Mouse (Mus musculus) embryonic facial prominence, embryonic 12.5 days (tissue): ENCODE data around the gene Ermap. TPM values are rescaled to one million over a fixed set of nuclear protein-coding genes. Genes with fewer than 3 reads are reported as not detected.

ENCODE experiments used
- ATAC-seq: fragments of 200-750 bp; cut with Nextera tagmentation; 2 replicates; pipeline ENCODE4 v1.8.0; 2017; ENCODE audit not compliant: insufficient number of reproducible peaks, insufficient read depth, low FRiP score, low TSS enrichment
- H3K27ac ChIP-seq: fragments of 300-500 bp; sonication (generic); 2 replicates; pipeline ENCODE4 v1.5.1; 2016; ENCODE audit warnings: mild to moderate bottlenecking
- H3K27me3 ChIP-seq: fragments of 300-500 bp; sonication (generic); 2 replicates; pipeline ENCODE4 v1.6.1; 2016; ENCODE audit warnings: mild to moderate bottlenecking, moderate library complexity
- H3K36me3 ChIP-seq: fragments of 300-500 bp; sonication (generic); 2 replicates; pipeline ENCODE4 v1.6.1; 2016; ENCODE audit warnings: mild to moderate bottlenecking
- H3K4me1 ChIP-seq: fragments of 300-500 bp; sonication (generic); 2 replicates; pipeline ENCODE4 v1.6.1; 2016
- H3K4me2 ChIP-seq: fragments of 300-500 bp; sonication (generic); replicated peaks from 2 replicates; pipeline ENCODE4 v1.6.1; 2016; ENCODE audit warnings: mild to moderate bottlenecking, moderate library complexity
- H3K4me3 ChIP-seq: fragments of 300-500 bp; sonication (generic); 2 replicates; pipeline ENCODE4 v1.5.1; 2016; ENCODE audit warnings: mild to moderate bottlenecking
- H3K9ac ChIP-seq: fragments of 300-500 bp; sonication (generic); 2 replicates; pipeline ENCODE4 v1.6.1; 2016; ENCODE audit warnings: mild to moderate bottlenecking, moderate library complexity
- H3K9me3 ChIP-seq: fragments of 300-500 bp; sonication (generic); 2 replicates; pipeline ENCODE4 v1.6.1; 2016; ENCODE audit warnings: mild to moderate bottlenecking, moderate library complexity
- WGBS: fragments of 180-500 bp; shearing (Covaris S2); methylation state at CpG from one replicate; pipeline ENCODE4 v1.1.7; 2016; 5-methylcytosine and 5-hydroxymethylcytosine counted together
- polyA plus RNA-seq: library from polyadenylated mRNA; unstranded; fragments of >200 nt; fragmentation: Nextera tagmentation; extraction: Ambion mirVana; gene quantifications from 2 replicates; pipeline ENCODE4 v1.2.1, GENCODE M21; 2016

Gene Ermap
- polyA plus RNA-seq: 8.4 and 8.9 TPM in 2 replicates

GRCm38 (mm10) chr4:119189864-119190263, at the start of gene Ermap:
Ermap (minus strand) TSS chr4:119190011.
- H3K4me1 ChIP-seq: no peaks in the 10 kb centered on the region
- no peak for ATAC-seq
- 62% methylated on average over 6 of the region's 6 CpGs for WGBS
- H3K9ac ChIP-seq: no peak within 1 kb of the TSS
- no peak within 1 kb of the TSS for H3K4me2 ChIP-seq
- H3K4me3 ChIP-seq: no peak within 1 kb of the TSS
- H3K27ac ChIP-seq: no peak within 1 kb of the TSS
- no peaks in the 10 kb centered on the region; the same call in 1 of the 2 replicates for H3K27me3 ChIP-seq
- no peaks in the 10 kb centered on the region for H3K36me3 ChIP-seq
- no peaks in the 10 kb centered on the region for H3K9me3 ChIP-seq

- Histone ChIP-seq H3K4me2 (no peak overlapping the region), H3K27ac (peak overlapping the region; percentile 54; the same call in 1 of the 2 replicates), H3K36me3 (peaks cover 37% of the 10 kb centered on the region)
Measured at GRCm38 (mm10) chr4:119239181-119239682, 49.4 kb upstream of the Ermap start.

GRCm38 (mm10) chr4:119238661-119239060, 48.9 kb upstream of the Ermap start:
- no peak for ATAC-seq
- Histone ChIP-seq H3K4me1 (no peaks in the 10 kb centered on the region), H3K9ac (no peak overlapping the region), H3K9me3 (no peaks in the 10 kb centered on the region), H3K36me3 (peaks cover 31% of the 10 kb centered on the region), H3K27ac (no peak overlapping the region; the same call in 1 of the 2 replicates), H3K27me3 (no peaks in the 10 kb centered on the region), H3K4me2 (no peak overlapping the region), H3K4me3 (no peak overlapping the region)
- 69% methylated on average over 3 of the region's 3 CpGs for WGBS

More at GRCm38 (mm10) chr4:119239181-119239682, 49.4 kb upstream of the Ermap start:
- H3K4me1 ChIP-seq: no peaks in the 10 kb centered on the region
- H3K4me3 ChIP-seq: no peak overlapping the region
- no peaks in the 10 kb centered on the region for H3K9me3 ChIP-seq
- WGBS: 39% methylated on average over 12 of the region's 12 CpGs
- H3K27me3 ChIP-seq: no peaks in the 10 kb centered on the region
- no peak overlapping the region for H3K9ac ChIP-seq
- peak; percentile 22; the same call in 1 of the 2 replicates for ATAC-seq

- no peak overlapping the region for H3K27ac ChIP-seq
- no peaks in the 10 kb centered on the region; the same call in 1 of the 2 replicates for H3K36me3 ChIP-seq
- no peaks in the 10 kb centered on the region for H3K27me3 ChIP-seq
- no peak for ATAC-seq
- H3K4me1 ChIP-seq: peaks cover 7% of the 10 kb centered on the region; the same call in 1 of the 2 replicates
- H3K9ac ChIP-seq: no peak overlapping the region
- peak overlapping the region; percentile 71 for H3K4me2 ChIP-seq
- 80% methylated on average over 3 of the region's 3 CpGs for WGBS
- H3K9me3 ChIP-seq: no peaks in the 10 kb centered on the region
- peak overlapping the region; percentile 75 for H3K4me3 ChIP-seq
Measured at GRCm38 (mm10) chr4:119234348-119234747, 44.5 kb upstream of the Ermap start.

GRCm38 (mm10) chr4:119233256-119233901, 43.6 kb upstream of the Ermap start:
- peak; percentile 29 for ATAC-seq
- H3K4me3 ChIP-seq: peak overlapping the region; percentile 75
- peaks cover 5% of the 10 kb centered on the region for H3K36me3 ChIP-seq
- peak overlapping the region; percentile 83 for H3K9ac ChIP-seq
- H3K9me3 ChIP-seq: no peaks in the 10 kb centered on the region
- H3K27ac ChIP-seq: peak overlapping the region; percentile 71
- H3K27me3 ChIP-seq: no peaks in the 10 kb centered on the region
- WGBS: under 1% methylated on average over 36 of the region's 36 CpGs
- H3K4me1 ChIP-seq: peaks cover 7% of the 10 kb centered on the region; the same call in 1 of the 2 replicates
- peak overlapping the region; percentile 71 for H3K4me2 ChIP-seq

- H3K27ac ChIP-seq: peak within 1 kb of the TSS; percentile 71
- no peaks in the 10 kb centered on the region for H3K9me3 ChIP-seq
- peak within 1 kb of the TSS; percentile 71 for H3K4me2 ChIP-seq
- peaks cover 7% of the 10 kb centered on the region; the same call in 1 of the 2 replicates for H3K4me1 ChIP-seq
- H3K36me3 ChIP-seq: peaks cover 12% of the 10 kb centered on the region
- H3K9ac ChIP-seq: peak within 1 kb of the TSS; percentile 86
- peak within 1 kb of the TSS; percentile 75 for H3K4me3 ChIP-seq
- under 1% methylated on average over 66 of the region's 71 CpGs for WGBS
- no peaks in the 10 kb centered on the region for H3K27me3 ChIP-seq
- peak; percentile 86 for ATAC-seq
Measured at GRCm38 (mm10) chr4:119232410-119233255, 42.8 kb upstream of the Ermap start, which contains the start of the genes AU022252 and P3h1. AU022252 (minus strand) TSS chr4:119232712. P3h1 (plus strand) TSS chr4:119232915.

GRCm38 (mm10) chr4:119226751-119227150, 36.9 kb upstream of the Ermap start:
- no peak overlapping the region for H3K4me2 ChIP-seq
- H3K9me3 ChIP-seq: no peaks in the 10 kb centered on the region
- no peaks in the 10 kb centered on the region for H3K27me3 ChIP-seq
- no peak overlapping the region for H3K27ac ChIP-seq
- H3K9ac ChIP-seq: no peak overlapping the region
- H3K4me3 ChIP-seq: no peak overlapping the region
- ATAC-seq: no peak
- WGBS: 95% methylated on average over 11 of the region's 11 CpGs
- peaks cover 50% of the 10 kb centered on the region for H3K36me3 ChIP-seq
- H3K4me1 ChIP-seq: peaks cover 6% of the 10 kb centered on the region; the same call in 1 of the 2 replicates

- H3K4me3 ChIP-seq: no peak overlapping the region
- H3K9ac ChIP-seq: no peak overlapping the region
- H3K36me3 ChIP-seq: peaks cover 50% of the 10 kb centered on the region
- ATAC-seq: no peak
- no peaks in the 10 kb centered on the region for H3K9me3 ChIP-seq
- WGBS: 85% methylated on average over 9 of the region's 9 CpGs
- no peaks in the 10 kb centered on the region for H3K27me3 ChIP-seq
- no peak overlapping the region for H3K27ac ChIP-seq
- H3K4me1 ChIP-seq: no peaks in the 10 kb centered on the region
- no peak overlapping the region for H3K4me2 ChIP-seq
Measured at GRCm38 (mm10) chr4:119225719-119226118, 35.9 kb upstream of the Ermap start.

GRCm38 (mm10) chr4:119224534-119224933, 34.7 kb upstream of the Ermap start:
- Histone ChIP-seq H3K36me3 (peaks cover 50% of the 10 kb centered on the region), H3K9ac (no peak overlapping the region), H3K4me2 (no peak overlapping the region), H3K4me3 (no peak overlapping the region), H3K27me3 (no peaks in the 10 kb centered on the region), H3K4me1 (no peaks in the 10 kb centered on the region), H3K9me3 (no peaks in the 10 kb centered on the region), H3K27ac (no peak overlapping the region)
- 95% methylated on average over 3 of the region's 3 CpGs for WGBS
- no peak for ATAC-seq

- Histone ChIP-seq H3K36me3 (peaks cover 48% of the 10 kb centered on the region), H3K4me2 (no peak overlapping the region), H3K9me3 (no peaks in the 10 kb centered on the region), H3K4me1 (no peaks in the 10 kb centered on the region), H3K27me3 (no peaks in the 10 kb centered on the region), H3K9ac (no peak overlapping the region), H3K4me3 (no peak overlapping the region), H3K27ac (no peak overlapping the region)
- no peak for ATAC-seq
- WGBS: 94% methylated on average over 1 of the region's 1 CpGs
Measured at GRCm38 (mm10) chr4:119223696-119224095, 33.9 kb upstream of the Ermap start.

GRCm38 (mm10) chr4:119218169-119218568, 28.4 kb upstream of the Ermap start, which contains the start of gene Tmem269:
Tmem269 (minus strand) TSS chr4:119218217.
- Histone ChIP-seq H3K4me3 (no peak within 1 kb of the TSS), H3K27ac (no peak within 1 kb of the TSS), H3K27me3 (no peaks in the 10 kb centered on the region), H3K36me3 (no peaks in the 10 kb centered on the region), H3K4me1 (peaks cover 7% of the 10 kb centered on the region; the same call in 1 of the 2 replicates), H3K4me2 (no peak within 1 kb of the TSS), H3K9ac (no peak within 1 kb of the TSS), H3K9me3 (no peaks in the 10 kb centered on the region)
- 13% methylated on average over 11 of the region's 11 CpGs for WGBS
- peak; percentile 32; the same call in 1 of the 2 replicates for ATAC-seq
